Mouse (Mus musculus): ENCODE data around the gene Thsd4.

GRCm38 (mm10) chr9:60430017-60430416, 91.8 kb downstream of the Thsd4 start:
- TF ChIP-seq MAFK (IDR thresholded peaks at IDR 0.05; ENCODE audit: insufficient read depth, low read depth, low read length): no peak
- TF ChIP-seq HCFC1 (IDR thresholded peaks at IDR 0.05; ENCODE audit: borderline replicate concordance, insufficient read depth, low read length): no peak
- TF ChIP-seq ZNF384 (IDR thresholded peaks at IDR 0.05; ENCODE audit: low read depth, low read length): no peak
